Mouse (Mus musculus): ENCODE results near the gene Otos.

DNA sequence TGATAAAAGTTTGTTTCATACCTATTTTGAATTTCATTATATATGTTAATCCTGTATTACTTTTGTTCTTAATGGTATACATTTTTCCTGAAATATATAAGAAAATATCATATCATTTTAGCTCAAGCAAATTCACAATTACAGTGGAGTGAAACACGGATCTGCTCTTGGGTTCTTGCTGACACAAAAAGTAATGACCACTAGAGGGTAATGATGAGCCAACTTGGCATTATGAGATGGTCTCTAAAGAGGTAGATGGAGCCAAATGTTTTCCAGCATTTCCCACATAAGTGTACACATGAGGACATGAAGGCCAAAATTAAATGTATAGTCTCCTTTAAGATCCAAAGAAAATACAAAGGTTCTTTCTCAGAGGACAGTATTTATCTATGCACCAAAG lies 34.1 kb downstream of the Otos start:
- no peak; the same call in 1 of the 2 replicates for TF ChIP-seq CTCF (conservative IDR thresholded peaks at IDR 0.05; ENCODE audit: insufficient read depth, insufficient read length, low read depth, low read length)
- TF ChIP-seq POLR2A (IDR thresholded peaks at IDR 0.05; ENCODE audit: low read depth, low read length) = no peak
